In the genomic region with DNA sequence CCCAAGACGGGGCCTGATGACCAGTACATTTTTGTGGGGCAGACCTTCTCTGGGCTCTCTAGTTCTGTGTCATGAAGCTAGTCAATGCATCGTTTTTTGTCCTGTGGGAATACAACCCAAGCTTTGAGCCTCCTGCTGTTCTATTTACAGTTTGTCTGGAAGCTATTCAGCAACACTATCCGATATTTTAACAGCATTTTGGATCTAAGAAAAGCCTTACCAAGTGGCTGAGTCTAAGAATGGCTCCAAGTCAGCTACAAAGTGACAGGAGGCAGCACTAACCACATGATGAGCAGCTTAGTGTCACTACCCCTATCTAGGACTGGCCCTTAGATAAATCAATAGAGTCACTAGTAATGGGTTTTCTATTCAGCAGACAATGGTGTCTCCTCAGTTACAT, we compare ENCODE assay signal across 15 mouse cellular contexts.
"Had no signal": no experiment of that assay in that cellular context is flagged by ENCODE, and none has a peak within 500 bp of the region (broad histone marks: within the 10 kb centered on the region; RNA-seq: fewer than 3 reads in every experiment).

No protein-coding gene starts in this region.

- H3K27me3 ChIP-seq: midbrain, embryonic 12.5 days; neural tube, embryonic 12.5 days; stomach, embryonic 15.5 days had no signal

- H3K9me3 ChIP-seq: midbrain, embryonic 10.5 days; midbrain, embryonic 12.5 days; neural tube, embryonic 12.5 days; stomach, embryonic 15.5 days had no signal

- H3K9ac ChIP-seq: lung, embryonic 14.5 days; midbrain, embryonic 12.5 days; neural tube, embryonic 12.5 days; stomach, embryonic 15.5 days had no signal

- H3K4me3 ChIP-seq: midbrain, embryonic 10.5 days; midbrain, embryonic 12.5 days; neural tube, embryonic 12.5 days; stomach, embryonic 15.5 days had no signal

- H3K4me1 ChIP-seq: midbrain, embryonic 10.5 days; midbrain, embryonic 12.5 days; neural tube, embryonic 12.5 days; stomach, embryonic 15.5 days had no signal

- ATAC-seq: midbrain, embryonic 16.5 days had no signal

- H3K36me3 ChIP-seq: midbrain, embryonic 10.5 days; midbrain, embryonic 12.5 days; neural tube, embryonic 12.5 days; stomach, embryonic 15.5 days had no signal

- H3K4me2 ChIP-seq: lung, embryonic 14.5 days; midbrain, embryonic 12.5 days; neural tube, embryonic 12.5 days; stomach, embryonic 15.5 days had no signal

- H3K27ac ChIP-seq: midbrain, embryonic 10.5 days; midbrain, embryonic 12.5 days; neural tube, embryonic 12.5 days; stomach, embryonic 15.5 days; stomach, postnatal 0 days had no signal

- DNase-seq: lung, adult 18-20 months; lung, embryonic 14.5 days; lung, postnatal 10 days; lung, postnatal 4 days; midbrain, embryonic 14.5 days; right cerebral cortex, postnatal 14 days; thymus, adult 18-20 months; thymus, postnatal 14 days; thymus, postnatal 36 days had no signal
